Mouse (Mus musculus): ENCODE measurements at regions not wholly inside any gene's neighbourhood (a gene's known extent, or its start where the extent isn't known, plus 50 kb on each side); places are given as distances from the start of the nearest gene placed in this dataset.

DNA sequence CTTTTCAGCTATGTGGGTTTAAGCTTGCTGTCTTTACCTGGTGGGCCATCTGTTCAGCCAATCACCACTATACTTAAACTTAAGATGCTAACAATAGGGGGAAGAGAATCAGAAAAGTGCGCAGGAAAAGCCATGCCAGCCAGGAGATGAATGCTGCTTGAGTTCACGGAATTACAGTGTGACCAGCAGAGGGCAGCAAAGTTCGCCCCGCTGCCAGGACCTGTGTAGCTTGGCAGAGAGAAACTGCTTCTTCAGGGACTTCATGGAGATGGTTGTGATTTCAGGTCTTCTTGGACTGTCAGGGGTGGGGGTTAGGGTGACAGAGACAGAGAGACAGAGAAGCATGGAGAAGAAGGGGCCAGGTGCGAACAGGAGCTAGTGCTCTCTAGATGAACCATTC is 84.3 kb upstream of the Papolg start (continued):
- no peak for TF ChIP-seq E2F4 (IDR thresholded peaks at IDR 0.05; ENCODE audit: borderline replicate concordance, low read depth, low read length)
- TF ChIP-seq CTCF (IDR thresholded peaks at IDR 0.05 in 2 of 3, conservative IDR thresholded peaks at IDR 0.05 in 1 of 3; ENCODE audit: control insufficient read depth in 1 of 3, insufficient read depth in 1 of 3, low read depth in 2 of 3, low read length in 3 of 3, poor library complexity in 1 of 3, severe bottlenecking in 1 of 3) = peak; percentile 88 to 99 (median 91)
- 0 out of 2 replicates have a peak, but pooled peaks have one; percentile 44 for TF ChIP-seq JUND (IDR thresholded peaks at IDR 0.05; ENCODE audit: low read depth, low read length)
- TF ChIP-seq TCF12 (IDR thresholded peaks at IDR 0.05; ENCODE audit: low read depth, low read length) = no peak
- no peak for TF ChIP-seq USF1 (IDR thresholded peaks at IDR 0.05; ENCODE audit: low read depth, low read length)

DNA sequence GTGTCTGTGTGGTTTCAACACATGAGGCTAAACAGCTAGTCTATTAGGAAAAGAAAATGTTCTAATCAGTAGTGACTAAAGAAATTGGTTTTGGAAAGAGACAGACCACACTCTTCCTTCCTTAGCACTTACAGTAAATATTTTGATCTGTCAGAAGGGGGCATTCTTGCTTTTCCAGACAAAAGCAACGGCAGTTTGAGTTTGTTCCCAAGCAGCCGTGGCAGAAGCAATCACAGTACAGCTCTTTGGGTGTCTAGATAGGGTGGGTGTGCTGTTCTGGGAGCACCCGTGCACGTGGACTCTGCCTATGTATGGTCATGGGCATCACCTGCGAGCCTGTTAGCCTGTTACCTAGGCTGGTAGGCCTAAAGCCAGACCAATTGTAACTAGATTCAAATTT is 83.2 kb upstream of the Papolg start:
- H3K9ac ChIP-seq (ENCODE audit: control insufficient read depth, low read depth, low read length, poor library complexity, severe bottlenecking) = no peak overlapping the region
- H3K27ac ChIP-seq (ENCODE audit: control insufficient read depth, low read depth, low read length) = no peak overlapping the region
- H3K79me2 ChIP-seq (ENCODE audit: control insufficient read depth, insufficient read depth, low read length, poor library complexity) = no peaks in the 10 kb centered on the region
- H3K27me3 ChIP-seq (ENCODE audit: control insufficient read depth in 1 of 2, insufficient read depth in 2 of 2, low read length in 2 of 2) = peaks cover 13 to 16% of the 10 kb centered on the region in 2 experiments; a peak in 3 of 4 replicates
- no peak for TF ChIP-seq E2F4 (IDR thresholded peaks at IDR 0.05; ENCODE audit: borderline replicate concordance, low read depth, low read length)
- no peak for TF ChIP-seq SMC3 (IDR thresholded peaks at IDR 0.05; ENCODE audit: low read depth, low read length)
- no peak for TF ChIP-seq USF1 (IDR thresholded peaks at IDR 0.05; ENCODE audit: low read depth, low read length)
- no peak for TF ChIP-seq USF2 (IDR thresholded peaks at IDR 0.05; ENCODE audit: borderline replicate concordance in 1 of 2, insufficient read depth in 1 of 2, low read depth in 1 of 2, low read length in 2 of 2)
- TF ChIP-seq BHLHE40 (IDR thresholded peaks at IDR 0.05; ENCODE audit: borderline replicate concordance, low read depth, low read length) = no peak
- TF ChIP-seq NRF1 (IDR thresholded peaks at IDR 0.05; ENCODE audit: insufficient read depth, low read depth, low read length, poor library complexity, severe bottlenecking) = no peak
- TF ChIP-seq ZC3H11A (IDR thresholded peaks at IDR 0.05; ENCODE audit: low read depth, low read length) = no peak
- no peak for TF ChIP-seq JUND (IDR thresholded peaks at IDR 0.05; ENCODE audit: low read depth, low read length)
- TF ChIP-seq MAFK (IDR thresholded peaks at IDR 0.05; ENCODE audit: borderline replicate concordance, low read depth, low read length) = no peak
- no peak for TF ChIP-seq TAL1 (IDR thresholded peaks at IDR 0.05; ENCODE audit: low read length)
- no peak for TF ChIP-seq ZKSCAN1 (IDR thresholded peaks at IDR 0.05; ENCODE audit: low read depth, low read length)
- TF ChIP-seq UBTF (IDR thresholded peaks at IDR 0.05; ENCODE audit: borderline replicate concordance, insufficient read depth, low read depth, low read length) = no peak
- no peak overlapping the region for H3K4me3 ChIP-seq (ENCODE audit: control insufficient read depth in 1 of 2, insufficient read depth in 1 of 2, low read depth in 2 of 2, low read length in 2 of 2)
- no peaks in the 10 kb centered on the region for H3K4me1 ChIP-seq (ENCODE audit: control insufficient read depth in 1 of 2, insufficient read depth in 2 of 2, low read length in 2 of 2)
- H3K9me3 ChIP-seq (replicated peaks; ENCODE audit: insufficient read depth, low read length) = no peaks in the 10 kb centered on the region
- no peaks in the 10 kb centered on the region for H3K36me3 ChIP-seq (ENCODE audit: control insufficient read depth in 1 of 2, insufficient read depth in 2 of 2, low read length in 2 of 2)
- no peak for DNase-seq (ENCODE audit: low read depth, low spot score)

DNA sequence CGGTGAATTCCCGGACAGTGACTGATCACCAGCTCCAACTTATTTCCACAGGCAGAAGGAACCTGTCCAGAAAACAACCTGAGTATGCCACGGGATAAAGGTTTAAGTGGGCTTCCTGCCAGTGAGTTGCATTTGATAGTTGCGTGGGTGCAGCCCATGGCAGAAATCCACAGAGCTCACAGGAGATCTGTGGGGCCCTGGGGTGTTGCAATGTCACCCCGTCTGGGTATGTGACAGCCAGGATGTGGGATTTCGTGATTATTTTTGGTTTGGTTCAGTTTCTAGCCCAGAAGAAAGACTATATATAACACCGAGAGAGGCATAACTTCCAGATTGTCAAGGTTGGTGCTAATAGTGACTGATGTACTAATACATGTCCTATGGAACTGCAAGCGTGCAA is 82.0 kb upstream of the Papolg start:
- peaks cover 12 to 13% of the 10 kb centered on the region in 2 experiments; a peak in 3 of 4 replicates for H3K27me3 ChIP-seq (ENCODE audit: control insufficient read depth in 1 of 2, insufficient read depth in 2 of 2, low read length in 2 of 2)
- H3K27ac ChIP-seq (ENCODE audit: control insufficient read depth, low read depth, low read length) = no peak overlapping the region
- TF ChIP-seq UBTF (IDR thresholded peaks at IDR 0.05; ENCODE audit: borderline replicate concordance, insufficient read depth, low read depth, low read length) (no peak), ZC3H11A (IDR thresholded peaks at IDR 0.05; ENCODE audit: low read depth, low read length) (no peak), HCFC1 (IDR thresholded peaks at IDR 0.05; ENCODE audit: low read depth, low read length) (no peak), POLR2A (IDR thresholded peaks at IDR 0.05; ENCODE audit: control insufficient read depth in 1 of 2, insufficient read depth in 1 of 2, low read depth in 1 of 2, low read length in 2 of 2, poor library complexity in 1 of 2) (no peak), ZMIZ1 (IDR thresholded peaks at IDR 0.05; ENCODE audit: low read depth, low read length) (no peak), GATA1 (IDR thresholded peaks at IDR 0.05; ENCODE audit: low read depth, low read length) (no peak), ZKSCAN1 (IDR thresholded peaks at IDR 0.05; ENCODE audit: low read depth, low read length) (no peak), POLR2AphosphoS2 (IDR thresholded peaks at IDR 0.05; ENCODE audit: low read length) (no peak), BHLHE40 (IDR thresholded peaks at IDR 0.05; ENCODE audit: borderline replicate concordance, low read depth, low read length) (no peak), POLR2AphosphoS5 (IDR thresholded peaks at IDR 0.05; ENCODE audit: borderline replicate concordance, low read depth, low read length) (no peak)
- no peaks in the 10 kb centered on the region for H3K36me3 ChIP-seq (ENCODE audit: control insufficient read depth in 1 of 2, insufficient read depth in 2 of 2, low read length in 2 of 2)
- H3K9me3 ChIP-seq (replicated peaks; ENCODE audit: insufficient read depth, low read length) = no peaks in the 10 kb centered on the region
- DNase-seq (ENCODE audit: low read depth, low spot score) = no peak
- H3K79me2 ChIP-seq (ENCODE audit: control insufficient read depth, insufficient read depth, low read length, poor library complexity) = no peaks in the 10 kb centered on the region
- no peak overlapping the region for H3K4me3 ChIP-seq (ENCODE audit: control insufficient read depth in 1 of 2, insufficient read depth in 1 of 2, low read depth in 2 of 2, low read length in 2 of 2)
- H3K4me1 ChIP-seq (ENCODE audit: control insufficient read depth in 1 of 2, insufficient read depth in 2 of 2, low read length in 2 of 2) = no peaks in the 10 kb centered on the region
- no peak overlapping the region for H3K9ac ChIP-seq (ENCODE audit: control insufficient read depth, low read depth, low read length, poor library complexity, severe bottlenecking)
